Mouse (Mus musculus): ENCODE results near the gene Utp14b.

Gene Utp14b

DNA sequence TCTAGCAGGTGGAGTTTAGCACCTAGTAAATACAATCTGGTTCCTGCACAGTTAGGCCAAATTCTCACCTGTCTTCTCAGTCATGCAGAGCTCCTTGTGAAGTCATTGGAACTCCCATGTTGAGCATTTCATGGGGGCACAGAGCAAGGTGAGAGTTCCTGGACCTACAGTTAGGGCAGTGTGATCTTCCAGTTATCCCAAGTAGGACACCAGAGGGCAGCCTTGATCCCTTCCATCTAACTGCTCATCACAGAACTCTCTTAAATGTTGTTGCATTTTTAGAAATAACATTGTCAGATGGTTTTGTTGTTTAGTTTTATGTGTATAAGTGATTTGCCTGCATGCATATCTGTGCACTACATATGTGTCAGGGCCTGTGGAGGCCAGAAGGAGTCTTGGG lies 29.0 kb downstream of the Utp14b start:
- DNase-seq (ENCODE audit: low read depth) = peak; percentile 29

DNA sequence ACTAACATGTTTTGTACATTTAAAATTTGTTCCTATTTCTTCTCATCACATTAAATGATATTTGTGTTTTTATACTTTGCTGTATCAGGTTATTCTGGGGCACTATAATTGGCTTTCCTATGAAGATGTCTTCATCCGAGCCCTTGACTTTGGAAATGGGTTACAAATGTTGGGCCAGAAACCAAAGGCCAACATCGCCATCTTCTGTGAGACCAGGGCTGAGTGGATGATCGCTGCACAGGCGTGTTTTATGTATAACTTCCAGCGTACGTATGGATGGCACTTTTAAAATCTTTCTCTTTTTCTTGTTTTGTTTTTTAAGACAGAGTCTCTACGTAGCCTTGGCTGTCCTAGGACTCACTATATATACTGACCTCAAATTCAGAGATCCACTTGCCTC lies 30.3 kb downstream of the Utp14b start:
- no peak for DNase-seq (ENCODE audit: low read depth)

DNA sequence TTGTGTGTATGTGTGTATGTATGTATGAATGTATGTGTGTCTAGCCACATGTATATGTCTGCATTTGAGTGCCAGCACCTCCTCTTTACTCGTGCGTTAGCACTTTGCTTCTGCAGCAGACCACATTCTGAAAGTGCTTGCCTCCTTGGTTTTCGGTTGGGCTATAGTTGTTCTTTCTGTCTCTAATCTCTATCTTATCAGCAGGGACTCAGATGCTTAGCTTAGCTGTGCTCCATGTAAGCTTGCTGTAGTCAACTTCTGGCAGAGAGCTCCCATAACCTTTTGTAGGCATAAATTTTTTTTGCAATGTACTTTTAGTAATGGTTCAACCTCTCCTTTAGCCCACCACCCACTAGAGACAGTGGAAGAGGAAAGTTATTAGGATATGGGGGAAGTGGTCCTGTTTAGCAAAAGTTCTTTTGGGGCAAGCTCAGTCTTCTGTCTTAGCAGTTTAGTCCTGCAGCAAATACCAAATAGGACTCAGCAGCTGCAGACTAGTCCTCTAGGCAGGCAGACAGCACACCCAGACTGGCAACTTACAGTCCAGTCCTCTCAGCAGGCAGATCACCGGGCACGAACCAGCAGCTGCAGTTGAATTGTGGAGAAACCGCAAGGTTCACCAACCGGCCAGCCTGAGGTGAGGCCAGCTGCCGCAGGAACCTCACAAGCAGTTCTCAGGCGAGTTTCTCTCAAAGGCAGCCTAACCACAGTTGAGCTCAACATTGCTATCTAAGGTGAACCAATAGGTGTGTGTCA lies 36.8 kb downstream of the Utp14b start:
- DNase-seq (ENCODE audit: low read depth) = no peak

DNA sequence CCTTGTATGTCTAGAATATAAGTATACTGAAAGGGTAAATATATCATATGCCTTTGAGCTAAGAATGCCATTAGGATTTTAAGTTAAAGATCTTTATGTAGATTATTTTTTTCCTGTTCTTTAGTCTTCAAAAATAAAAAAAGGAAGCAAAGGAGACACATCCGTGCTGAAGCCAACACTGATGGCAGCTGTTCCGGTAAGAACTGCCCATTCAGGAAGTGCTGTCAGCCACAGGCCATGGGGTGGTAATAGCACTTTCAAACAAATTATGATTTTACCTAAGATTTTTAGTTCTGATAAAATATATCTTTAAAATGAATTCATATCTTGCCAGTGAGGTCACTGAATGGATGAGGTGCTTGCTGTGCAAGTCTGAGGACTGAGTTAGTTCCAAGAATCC lies 38.5 kb downstream of the Utp14b start:
- DNase-seq (ENCODE audit: low read depth) = no peak

DNA sequence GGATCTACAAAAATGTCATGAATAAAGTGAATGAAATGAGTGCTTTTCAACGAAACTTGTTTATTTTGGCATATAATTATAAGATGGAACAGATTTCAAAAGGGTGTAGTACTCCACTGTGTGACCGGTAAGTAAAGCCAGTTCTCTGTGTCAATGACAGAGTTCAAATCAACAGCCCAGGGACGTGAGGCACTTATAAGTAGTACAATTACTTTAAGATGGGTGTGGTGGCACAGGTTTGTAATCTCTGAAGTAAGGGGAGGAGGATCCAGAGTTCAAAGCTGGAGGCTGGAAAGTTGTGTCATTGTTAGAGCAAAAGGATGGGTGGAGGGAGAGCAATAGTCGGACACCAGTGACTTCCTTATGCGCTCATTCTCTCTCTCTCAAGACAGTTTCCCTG lies 39.1 kb downstream of the Utp14b start:
- no peak for DNase-seq (ENCODE audit: low read depth)

DNA sequence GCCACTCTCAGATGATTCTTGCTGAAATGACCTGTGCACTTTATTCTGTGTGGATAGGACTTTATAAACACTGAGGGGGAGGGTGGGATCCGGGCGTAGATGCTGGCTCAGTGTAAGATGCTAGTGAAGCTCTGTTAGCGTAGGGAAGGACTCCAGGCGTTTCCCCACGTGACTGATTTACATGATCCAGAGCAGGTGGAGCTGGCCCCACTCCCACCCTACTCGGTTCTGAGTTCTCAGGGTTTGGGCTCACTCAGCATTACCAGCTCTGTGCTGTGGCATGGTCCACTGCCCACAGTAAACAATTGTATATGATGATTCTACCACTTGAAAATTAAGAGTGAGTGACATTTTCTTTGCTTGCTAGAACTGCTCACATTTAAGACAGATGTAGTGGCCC lies 40.3 kb downstream of the Utp14b start:
- DNase-seq (ENCODE audit: low read depth) = no peak

DNA sequence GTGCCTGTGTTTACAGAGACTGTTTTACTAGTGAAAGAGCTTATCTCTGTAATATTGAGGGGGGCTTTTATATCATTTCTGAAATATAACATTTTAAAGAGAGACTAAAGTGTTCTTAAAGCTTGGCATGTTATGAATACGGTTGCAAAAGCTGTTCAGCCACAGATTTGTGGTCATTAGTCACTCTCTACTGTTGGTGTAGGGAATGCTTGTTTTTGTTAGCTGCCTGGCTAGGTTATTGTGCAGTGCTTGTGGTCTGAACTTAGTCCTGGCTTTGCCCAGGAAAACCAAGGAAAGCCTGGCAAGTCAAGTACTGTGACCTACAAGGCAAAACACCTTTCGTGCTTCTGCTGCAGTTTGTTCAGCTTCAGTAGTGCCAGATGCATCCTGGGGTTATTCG lies 43.9 kb downstream of the Utp14b start:
- DNase-seq (ENCODE audit: low read depth) = no peak

DNA sequence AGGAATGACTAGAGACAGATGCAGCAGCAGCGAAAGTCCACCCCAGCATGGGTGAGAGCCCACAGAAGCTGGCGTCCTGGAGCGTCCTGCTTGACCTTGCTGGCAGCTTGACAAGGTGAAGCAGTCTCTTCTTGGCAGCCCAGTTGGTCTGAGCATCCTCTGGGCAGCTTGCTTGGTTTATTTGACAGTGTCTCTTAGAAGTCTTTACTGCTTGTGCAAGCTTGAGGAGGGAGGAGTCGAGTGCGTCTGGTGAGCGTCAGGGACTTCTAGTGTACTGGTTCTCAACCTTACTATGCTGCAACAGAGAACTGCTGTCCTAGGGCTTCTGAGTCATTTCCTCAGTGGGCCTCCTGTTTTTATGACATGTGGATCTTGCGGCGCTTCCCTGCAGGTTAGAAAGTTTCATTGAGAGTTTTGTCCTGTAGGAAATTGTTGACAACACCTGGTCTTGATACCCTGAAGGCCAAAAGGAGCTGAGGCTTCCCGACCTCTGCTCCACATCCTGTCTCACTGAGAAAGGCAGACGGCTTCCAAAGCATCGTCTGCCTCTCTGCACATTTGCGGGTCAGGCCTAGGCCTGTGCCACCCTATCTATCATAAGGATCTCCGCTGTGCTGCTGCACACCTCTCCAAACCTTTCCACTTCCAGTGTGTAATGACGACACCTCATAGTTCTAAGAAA lies 44.6 kb downstream of the Utp14b start:
- DNase-seq (ENCODE audit: low read depth) = no peak

DNA sequence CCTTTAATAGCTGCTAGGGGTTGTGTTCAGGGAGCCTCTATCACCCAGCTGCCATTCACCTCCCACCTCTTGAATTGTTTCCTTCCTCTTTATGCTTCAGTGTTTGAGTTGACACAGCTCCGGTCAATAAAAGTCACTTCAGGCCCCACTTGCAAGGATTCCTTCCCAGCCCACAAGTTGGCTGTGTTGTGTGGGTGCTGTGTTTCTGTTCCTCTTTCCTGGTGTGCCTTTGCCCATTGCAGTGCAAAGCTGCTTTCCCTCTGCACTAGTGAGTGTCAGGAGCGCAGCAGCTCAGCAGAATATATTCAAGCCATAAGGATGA lies 45.1 kb downstream of the Utp14b start:
- no peak for DNase-seq (ENCODE audit: low read depth)

DNA sequence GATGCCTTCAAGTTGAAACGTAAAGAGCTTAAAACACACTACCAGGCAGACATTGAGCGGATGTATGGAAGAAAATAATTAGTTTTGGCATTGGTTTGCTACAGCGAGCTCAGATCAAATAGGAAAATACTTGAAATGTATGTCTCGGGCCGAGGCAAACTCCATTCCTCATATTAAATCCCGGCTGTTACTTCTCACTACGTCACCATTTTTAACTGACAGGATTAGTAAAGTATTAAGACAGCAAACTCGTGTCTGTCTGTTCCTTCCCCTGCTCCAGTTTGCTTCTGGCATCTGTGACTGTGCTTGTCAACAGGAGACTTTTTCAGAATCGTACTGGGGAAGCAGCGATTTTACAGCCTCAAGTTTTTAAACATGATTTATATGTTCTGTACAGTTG lies 48.5 kb downstream of the Utp14b start:
- no peak for DNase-seq (ENCODE audit: low read depth)

DNA sequence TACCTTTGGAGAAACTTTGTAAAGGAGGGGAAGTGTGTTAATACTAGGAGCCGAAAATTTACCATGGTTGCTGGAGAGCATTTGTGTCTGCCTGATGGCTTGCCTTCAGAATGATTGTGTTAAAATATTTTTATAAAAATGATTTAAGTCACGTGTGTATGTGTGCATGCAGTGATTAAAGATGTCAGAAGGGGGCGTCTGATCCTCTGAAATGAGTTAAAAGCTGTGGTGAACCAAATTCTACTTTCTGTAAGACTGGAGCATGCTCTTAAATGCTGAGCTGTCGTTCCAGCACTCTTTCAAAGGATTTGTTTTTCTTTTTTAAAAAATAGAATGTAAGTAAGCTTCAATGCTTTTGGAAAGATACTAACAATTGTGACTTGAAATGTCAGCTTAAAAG lies 49.4 kb downstream of the Utp14b start:
- peak; percentile 37 for DNase-seq (ENCODE audit: low read depth)

DNA sequence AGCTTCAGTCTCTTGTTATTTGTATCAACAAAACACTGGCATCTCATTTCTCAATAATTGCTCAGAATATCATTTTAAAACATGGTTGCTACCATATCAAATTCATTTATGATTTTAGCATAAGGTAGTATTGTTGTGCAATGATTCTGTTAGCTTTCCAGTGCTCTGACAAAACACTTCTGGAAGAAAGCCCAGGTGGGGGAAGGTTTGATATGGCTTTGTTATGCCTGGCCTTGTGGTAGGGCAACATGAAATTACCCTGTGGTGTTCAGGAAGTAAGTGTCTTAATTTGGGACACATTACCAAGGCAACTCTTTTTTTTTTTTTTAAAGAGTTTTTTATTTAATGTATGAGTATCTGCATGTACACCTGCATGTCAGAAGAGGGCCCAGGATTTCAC lies 52.2 kb downstream of the Utp14b start:
- no peak for DNase-seq (ENCODE audit: low read depth)

DNA sequence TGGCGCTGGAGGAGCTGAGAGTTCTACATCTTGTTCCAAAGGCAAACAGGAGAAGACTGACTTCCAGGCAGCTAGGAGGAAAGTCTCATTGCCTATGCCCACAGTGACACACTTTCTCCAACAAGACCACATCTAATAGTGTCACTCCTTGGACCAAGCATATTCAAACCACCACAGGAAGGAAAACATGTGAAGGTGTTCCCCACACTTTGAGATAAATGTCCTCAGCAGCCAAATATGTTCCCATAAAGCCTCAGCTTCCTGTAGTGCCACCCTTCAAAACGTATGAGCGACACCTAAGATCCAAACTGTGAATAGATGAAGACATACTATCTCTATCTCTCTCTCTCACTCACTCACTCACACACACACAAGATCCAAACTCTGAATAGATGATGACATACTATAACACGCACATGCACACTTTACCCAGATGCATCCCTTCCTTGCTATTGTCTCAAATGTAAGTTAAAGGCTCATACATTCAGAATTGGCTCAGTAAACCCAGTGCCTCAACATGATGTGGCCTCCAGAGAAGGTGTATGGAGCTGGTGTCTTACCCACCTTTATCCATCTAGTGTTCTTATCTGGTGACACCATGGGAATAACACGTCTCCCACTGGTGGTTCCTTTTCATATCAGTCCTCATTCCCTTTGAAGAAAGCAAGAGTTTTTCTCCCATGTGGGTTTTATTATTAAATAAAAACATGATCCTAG lies 52.9 kb downstream of the Utp14b start:
- DNase-seq (ENCODE audit: low read depth) = no peak

Measured in induced T-regulatory cell, adult 2 months (primary cell).